Comparison of ENCODE assay signal across 9 mouse cellular contexts in the genomic region with DNA sequence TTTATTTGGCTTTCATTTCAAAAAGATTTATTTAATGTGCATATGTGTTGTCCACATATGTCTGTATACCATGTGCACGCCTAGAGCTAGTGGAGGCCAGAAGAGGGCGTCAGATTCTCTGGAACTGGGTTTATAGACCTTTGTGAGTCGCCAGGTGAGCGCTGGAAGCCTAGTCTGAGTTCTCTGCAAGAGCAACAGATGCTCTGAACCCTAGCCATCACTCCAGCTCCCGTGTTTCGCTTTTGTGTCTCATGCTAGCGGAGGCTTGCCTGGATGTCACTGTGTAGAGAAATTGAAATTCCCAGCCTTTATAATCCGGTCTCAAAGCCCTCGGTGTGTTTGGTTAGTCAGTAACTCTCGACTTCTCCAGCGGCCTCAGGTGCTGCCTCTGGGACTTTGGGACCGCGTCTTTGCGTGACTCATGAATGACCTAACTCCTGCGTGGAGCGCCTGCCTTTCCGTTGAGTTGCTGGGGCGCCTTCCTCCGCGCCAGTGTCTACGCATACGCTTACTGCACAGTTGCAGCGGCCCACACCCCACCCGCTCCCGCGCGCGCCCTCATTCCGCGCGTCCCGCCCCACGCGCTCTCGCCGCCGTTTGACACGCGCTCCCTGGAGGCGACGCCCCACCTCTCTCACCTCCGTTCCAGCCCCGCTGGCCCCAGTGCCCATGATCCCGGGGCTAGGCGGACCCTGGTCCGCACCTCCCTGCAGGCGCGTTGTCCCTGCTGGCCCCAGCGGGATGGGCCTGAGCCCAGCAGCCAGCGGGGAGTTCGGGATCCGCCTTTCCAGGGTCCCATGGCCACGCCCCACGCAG. TPM values are rescaled to one million over a fixed set of nuclear protein-coding genes. Genes with fewer than 3 reads are reported as not detected.
A peak's percentile ranks its signal among the peaks of the same experiment; 100 is the strongest.
DNase-seq lines count a peak whose midpoint lies in the region; ATAC-seq and TF ChIP-seq lines count a peak whose summit lies in the region.
"Had no signal": no experiment of that assay in that cellular context is flagged by ENCODE, and none has a peak within 500 bp of the region (broad histone marks: within the 10 kb centered on the region; RNA-seq: fewer than 3 reads in every experiment).

A gene (plus strand): TSS at position 600 of the 816 bp plus-strand sequence.

- no peaks in the 10 kb centered on the region for H3K4me1 ChIP-seq in cortical plate, adult 2 months (ENCODE audit: control insufficient read depth, insufficient read depth, low read length)
- no peaks in the 10 kb centered on the region for H3K4me1 ChIP-seq in stomach, postnatal 0 days (replicated peaks; ENCODE audit: control insufficient read depth, insufficient read depth)

- no peak for TF ChIP-seq CTCF in cortical plate, adult 2 months (IDR thresholded peaks at IDR 0.05; ENCODE audit: extremely low read depth, insufficient read depth, low read length)
- TF ChIP-seq CTCF in stomach, postnatal 0 days (IDR thresholded peaks at IDR 0.05; ENCODE audit: low read depth): peak; percentile 51

- no peak for TF ChIP-seq POLR2A in cortical plate, adult 2 months (IDR thresholded peaks at IDR 0.05; ENCODE audit: extremely low read depth, insufficient read depth, low read length)

- no peaks in the 10 kb centered on the region for H3K9me3 ChIP-seq in stomach, postnatal 0 days (ENCODE audit: control insufficient read depth, low read length)

- no peaks in the 10 kb centered on the region for H3K36me3 ChIP-seq in stomach, postnatal 0 days (ENCODE audit: control insufficient read depth, insufficient read depth, low read length)

- no peaks in the 10 kb centered on the region for H3K27me3 ChIP-seq in stomach, postnatal 0 days (ENCODE audit: control insufficient read depth, insufficient read depth, low read length)

- H3K4me2 ChIP-seq in stomach, postnatal 0 days (replicated peaks; ENCODE audit: low read depth): peak within 1 kb of the TSS; percentile 74

- 2% methylated on average over 52 of the region's 54 CpGs for WGBS in stomach, postnatal 0 days

- peak; percentile 49 for DNase-seq in layer of hippocampus, adult 11-12 months (ENCODE audit: low spot score)
- DNase-seq in layer of hippocampus, adult 9-10 months (ENCODE audit: low spot score): no peak
- DNase-seq in gonadal fat pad, adult 2 months (ENCODE audit: low read depth): no peak
- peak; percentile 30 to 49 for DNase-seq in layer of hippocampus, adult 8-10 months (ENCODE audit: low spot score in 2 of 2)
- DNase-seq in mesoderm, embryonic 11.5 days (ENCODE audit: low read depth, low spot score): peak; percentile 14
- peak; percentile 76 for DNase-seq in stomach, postnatal 0 days (ENCODE audit: low spot score)
- DNase-seq in spleen, postnatal 36 days (ENCODE audit: low spot score in 2 of 2): no peak

- peak; percentile 79 for ATAC-seq in stomach, postnatal 0 days (ENCODE audit: low FRiP score, low TSS enrichment)

- TF ChIP-seq EP300 in stomach, postnatal 0 days (optimal IDR thresholded peaks at IDR 0.05): no peak

- peak within 1 kb of the TSS; percentile 28 for H3K4me3 ChIP-seq in cortical plate, adult 2 months (ENCODE audit: insufficient read depth, low read length)
- H3K4me3 ChIP-seq in stomach, postnatal 0 days (ENCODE audit: low read depth, low read length): peak within 1 kb of the TSS; percentile 39

- no peak within 1 kb of the TSS for H3K27ac ChIP-seq in cortical plate, adult 2 months (ENCODE audit: insufficient read depth, low read length)
- 0 out of 2 replicates have a peak within 1 kb of the TSS, but pooled peaks have one; percentile 19 for H3K27ac ChIP-seq in stomach, postnatal 0 days (replicated peaks)

- peak within 1 kb of the TSS; percentile 53 for H3K9ac ChIP-seq in stomach, postnatal 0 days (ENCODE audit: low read length)

RNA-seq across cellular contexts. Expression of the gene that starts here (rescaled TPM):
- 0.23 TPM in 1 of 2 replicates, not detected in the other for polyA plus RNA-seq in cortical plate, adult 2 months (2012; rRNA removed)
- 12.2 and 15.8 TPM in 2 replicates for polyA plus RNA-seq in gonadal fat pad, adult 2 months (2012; rRNA removed)
- total RNA-seq in layer of hippocampus, adult 8-10 months (2022): under 1 TPM in 1 of 4 experiments, not detected in 3; 0.55 TPM
- 0.10 TPM in 1 of 2 replicates, not detected in the other for polyA plus RNA-seq in stomach, postnatal 0 days (2015; fragmentation: Nextera tagmentation; extraction: Ambion mirVana)
- total RNA-seq: neutrophil, adult 5-6 weeks had no signal

Comparison
In these comparisons a context has a peak if more than half of its experiments do, and no peak if none do; other contexts are left out.
1. RNA of the gene that starts here (polyA plus RNA-seq): 12.2 to 15.8 TPM in gonadal fat pad, adult 2 months; 0.23 TPM in cortical plate, adult 2 months and 0.10 TPM in stomach, postnatal 0 days; every median in the first group is over 10 times any median in the second.
2. DNase-seq: peak in layer of hippocampus, adult 11-12 months (single experiment) and mesoderm, embryonic 11.5 days (single experiment); none in layer of hippocampus, adult 9-10 months (single experiment), gonadal fat pad, adult 2 months (single experiment) and spleen, postnatal 36 days (0 of 2).
3. Peak in DNase-seq in layer of hippocampus, adult 8-10 months; RNA of the gene not detected or under 1 TPM.
4. Peak in DNase-seq, ATAC-seq, H3K4me3 ChIP-seq, H3K27ac ChIP-seq, H3K9ac ChIP-seq and H3K4me2 ChIP-seq in stomach, postnatal 0 days; RNA of the gene not detected or under 1 TPM.